Mouse (Mus musculus): ENCODE results near the gene Slc35f1. TPM values are rescaled to one million over a fixed set of nuclear protein-coding genes. Genes with fewer than 3 reads are reported as not detected.

The Slc35f1 gene
- polyA plus RNA-seq, 1 experiment from 2014 or later, result 0.02 TPM

- H3K4me2 ChIP-seq (ENCODE audit: low read depth, low read length), result no peak overlapping the region
Observed at GRCm38 (mm10) chr10:52758589-52758988, 68.3 kb downstream of the Slc35f1 start.

GRCm38 (mm10) chr10:52760527-52760926, 70.2 kb downstream of the Slc35f1 start:
- no peak overlapping the region for H3K27ac ChIP-seq (ENCODE audit: low read length)
- no peak for ATAC-seq (ENCODE audit: low read depth)
- no peak overlapping the region for H3K9ac ChIP-seq (ENCODE audit: low read depth, low read length)
- no peaks in the 10 kb centered on the region for H3K36me3 ChIP-seq (ENCODE audit: control insufficient read depth, insufficient read depth)
- H3K4me2 ChIP-seq (ENCODE audit: low read depth, low read length), result no peak overlapping the region
- no peaks in the 10 kb centered on the region for H3K9me3 ChIP-seq (replicated peaks; ENCODE audit: control insufficient read depth, low read length)
- no peaks in the 10 kb centered on the region for H3K27me3 ChIP-seq (ENCODE audit: control insufficient read depth, insufficient read depth, low read depth, low read length)
- WGBS (ENCODE audit: insufficient replicate concordance), result 39% methylated on average over 1 of the region's 1 CpGs
- no peaks in the 10 kb centered on the region for H3K4me1 ChIP-seq (ENCODE audit: control insufficient read depth, low read depth, low read length)
- no peak overlapping the region for H3K4me3 ChIP-seq (ENCODE audit: low read depth, low read length)

More at GRCm38 (mm10) chr10:52758589-52758988, 68.3 kb downstream of the Slc35f1 start:
- Histone ChIP-seq H3K36me3 (ENCODE audit: control insufficient read depth, insufficient read depth) (no peaks in the 10 kb centered on the region), H3K9me3 (replicated peaks; ENCODE audit: control insufficient read depth, low read length) (no peaks in the 10 kb centered on the region), H3K27ac (ENCODE audit: low read length) (no peak overlapping the region), H3K9ac (ENCODE audit: low read depth, low read length) (no peak overlapping the region), H3K4me3 (ENCODE audit: low read depth, low read length) (no peak overlapping the region), H3K27me3 (ENCODE audit: control insufficient read depth, insufficient read depth, low read depth, low read length) (no peaks in the 10 kb centered on the region), H3K4me1 (ENCODE audit: control insufficient read depth, low read depth, low read length) (no peaks in the 10 kb centered on the region)
- ATAC-seq (ENCODE audit: low read depth), result no peak
- 20% methylated on average over 4 of the region's 4 CpGs for WGBS (ENCODE audit: insufficient replicate concordance)

- Histone ChIP-seq H3K27ac (ENCODE audit: low read length) (no peak overlapping the region), H3K36me3 (ENCODE audit: control insufficient read depth, insufficient read depth) (no peaks in the 10 kb centered on the region), H3K9me3 (replicated peaks; ENCODE audit: control insufficient read depth, low read length) (no peaks in the 10 kb centered on the region), H3K4me3 (ENCODE audit: low read depth, low read length) (no peak overlapping the region), H3K4me2 (ENCODE audit: low read depth, low read length) (no peak overlapping the region), H3K9ac (ENCODE audit: low read depth, low read length) (no peak overlapping the region), H3K4me1 (ENCODE audit: control insufficient read depth, low read depth, low read length) (no peaks in the 10 kb centered on the region), H3K27me3 (ENCODE audit: control insufficient read depth, insufficient read depth, low read depth, low read length) (no peaks in the 10 kb centered on the region)
- no peak for ATAC-seq (ENCODE audit: low read depth)
- 50% methylated on average over 4 of the region's 4 CpGs for WGBS (ENCODE audit: insufficient replicate concordance)
Observed at GRCm38 (mm10) chr10:52779926-52780485, 89.7 kb downstream of the Slc35f1 start.

GRCm38 (mm10) chr10:52787075-52787474, 96.7 kb downstream of the Slc35f1 start:
- 56% methylated on average over 2 of the region's 2 CpGs for WGBS (ENCODE audit: insufficient replicate concordance)
- Histone ChIP-seq H3K36me3 (ENCODE audit: control insufficient read depth, insufficient read depth) (no peaks in the 10 kb centered on the region), H3K9ac (ENCODE audit: low read depth, low read length) (no peak overlapping the region), H3K4me2 (ENCODE audit: low read depth, low read length) (no peak overlapping the region), H3K4me1 (ENCODE audit: control insufficient read depth, low read depth, low read length) (no peaks in the 10 kb centered on the region), H3K27me3 (ENCODE audit: control insufficient read depth, insufficient read depth, low read depth, low read length) (no peaks in the 10 kb centered on the region), H3K27ac (ENCODE audit: low read length) (no peak overlapping the region), H3K4me3 (ENCODE audit: low read depth, low read length) (no peak overlapping the region), H3K9me3 (replicated peaks; ENCODE audit: control insufficient read depth, low read length) (no peaks in the 10 kb centered on the region)
- ATAC-seq (ENCODE audit: low read depth), result no peak

GRCm38 (mm10) chr10:52791560-52791959, 101.2 kb downstream of the Slc35f1 start:
- Histone ChIP-seq H3K9ac (ENCODE audit: low read depth, low read length) (no peak overlapping the region), H3K4me1 (ENCODE audit: control insufficient read depth, low read depth, low read length) (no peaks in the 10 kb centered on the region), H3K9me3 (replicated peaks; ENCODE audit: control insufficient read depth, low read length) (no peaks in the 10 kb centered on the region), H3K4me3 (ENCODE audit: low read depth, low read length) (no peak overlapping the region), H3K4me2 (ENCODE audit: low read depth, low read length) (no peak overlapping the region), H3K27me3 (ENCODE audit: control insufficient read depth, insufficient read depth, low read depth, low read length) (no peaks in the 10 kb centered on the region), H3K27ac (ENCODE audit: low read length) (no peak overlapping the region), H3K36me3 (ENCODE audit: control insufficient read depth, insufficient read depth) (no peaks in the 10 kb centered on the region)
- 66% methylated on average over 6 of the region's 6 CpGs for WGBS (ENCODE audit: insufficient replicate concordance)
- ATAC-seq (ENCODE audit: low read depth), result no peak

- Histone ChIP-seq H3K4me1 (ENCODE audit: control insufficient read depth, low read depth, low read length) (no peaks in the 10 kb centered on the region), H3K9me3 (replicated peaks; ENCODE audit: control insufficient read depth, low read length) (no peaks in the 10 kb centered on the region), H3K36me3 (ENCODE audit: control insufficient read depth, insufficient read depth) (no peaks in the 10 kb centered on the region), H3K4me3 (ENCODE audit: low read depth, low read length) (no peak overlapping the region), H3K27me3 (ENCODE audit: control insufficient read depth, insufficient read depth, low read depth, low read length) (no peaks in the 10 kb centered on the region), H3K27ac (ENCODE audit: low read length) (no peak overlapping the region), H3K4me2 (ENCODE audit: low read depth, low read length) (no peak overlapping the region), H3K9ac (ENCODE audit: low read depth, low read length) (no peak overlapping the region)
- WGBS (ENCODE audit: insufficient replicate concordance), result 61% methylated on average over 4 of the region's 4 CpGs
- ATAC-seq (ENCODE audit: low read depth), result no peak
Observed at GRCm38 (mm10) chr10:52797454-52797853, 107.1 kb downstream of the Slc35f1 start.

- H3K27me3 ChIP-seq (ENCODE audit: control insufficient read depth, insufficient read depth, low read depth, low read length), result no peaks in the 10 kb centered on the region
- no peak overlapping the region for H3K4me2 ChIP-seq (ENCODE audit: low read depth, low read length)
- whole genome bisulfite sequencing (ENCODE audit: insufficient replicate concordance), result 46% methylated on average over 2 of the region's 2 CpGs
- no peak overlapping the region for H3K4me3 ChIP-seq (ENCODE audit: low read depth, low read length)
- no peaks in the 10 kb centered on the region for H3K36me3 ChIP-seq (ENCODE audit: control insufficient read depth, insufficient read depth)
- no peaks in the 10 kb centered on the region for H3K9me3 ChIP-seq (replicated peaks; ENCODE audit: control insufficient read depth, low read length)
- ATAC-seq (ENCODE audit: low read depth), result no peak
- H3K9ac ChIP-seq (ENCODE audit: low read depth, low read length), result no peak overlapping the region
- no peak overlapping the region for H3K27ac ChIP-seq (ENCODE audit: low read length)
- H3K4me1 ChIP-seq (ENCODE audit: control insufficient read depth, low read depth, low read length), result no peaks in the 10 kb centered on the region
Observed at GRCm38 (mm10) chr10:52807808-52808207, 117.5 kb downstream of the Slc35f1 start.

GRCm38 (mm10) chr10:52812861-52813260, 122.5 kb downstream of the Slc35f1 start:
- H3K4me2 ChIP-seq (ENCODE audit: low read depth, low read length), result no peak overlapping the region
- H3K4me3 ChIP-seq (ENCODE audit: low read depth, low read length), result no peak overlapping the region
- H3K36me3 ChIP-seq (ENCODE audit: control insufficient read depth, insufficient read depth), result no peaks in the 10 kb centered on the region
- no peak overlapping the region for H3K27ac ChIP-seq (ENCODE audit: low read length)
- no peaks in the 10 kb centered on the region for H3K9me3 ChIP-seq (replicated peaks; ENCODE audit: control insufficient read depth, low read length)
- no peak for ATAC-seq (ENCODE audit: low read depth)
- H3K9ac ChIP-seq (ENCODE audit: low read depth, low read length), result no peak overlapping the region
- 65% methylated on average over 4 of the region's 4 CpGs for whole genome bisulfite sequencing (ENCODE audit: insufficient replicate concordance)
- no peaks in the 10 kb centered on the region for H3K4me1 ChIP-seq (ENCODE audit: control insufficient read depth, low read depth, low read length)
- H3K27me3 ChIP-seq (ENCODE audit: control insufficient read depth, insufficient read depth, low read depth, low read length), result no peaks in the 10 kb centered on the region

GRCm38 (mm10) chr10:52814358-52814757, 124.0 kb downstream of the Slc35f1 start:
- Histone ChIP-seq H3K4me2 (ENCODE audit: low read depth, low read length) (no peak overlapping the region), H3K4me3 (ENCODE audit: low read depth, low read length) (no peak overlapping the region), H3K4me1 (ENCODE audit: control insufficient read depth, low read depth, low read length) (no peaks in the 10 kb centered on the region), H3K36me3 (ENCODE audit: control insufficient read depth, insufficient read depth) (no peaks in the 10 kb centered on the region), H3K27me3 (ENCODE audit: control insufficient read depth, insufficient read depth, low read depth, low read length) (no peaks in the 10 kb centered on the region), H3K9ac (ENCODE audit: low read depth, low read length) (no peak overlapping the region), H3K27ac (ENCODE audit: low read length) (no peak overlapping the region), H3K9me3 (replicated peaks; ENCODE audit: control insufficient read depth, low read length) (no peaks in the 10 kb centered on the region)
- 80% methylated on average over 5 of the region's 5 CpGs for WGBS (ENCODE audit: insufficient replicate concordance)
- no peak for ATAC-seq (ENCODE audit: low read depth)
